Comparison of ENCODE assay signal across 8 mouse cellular contexts in the genomic region with DNA sequence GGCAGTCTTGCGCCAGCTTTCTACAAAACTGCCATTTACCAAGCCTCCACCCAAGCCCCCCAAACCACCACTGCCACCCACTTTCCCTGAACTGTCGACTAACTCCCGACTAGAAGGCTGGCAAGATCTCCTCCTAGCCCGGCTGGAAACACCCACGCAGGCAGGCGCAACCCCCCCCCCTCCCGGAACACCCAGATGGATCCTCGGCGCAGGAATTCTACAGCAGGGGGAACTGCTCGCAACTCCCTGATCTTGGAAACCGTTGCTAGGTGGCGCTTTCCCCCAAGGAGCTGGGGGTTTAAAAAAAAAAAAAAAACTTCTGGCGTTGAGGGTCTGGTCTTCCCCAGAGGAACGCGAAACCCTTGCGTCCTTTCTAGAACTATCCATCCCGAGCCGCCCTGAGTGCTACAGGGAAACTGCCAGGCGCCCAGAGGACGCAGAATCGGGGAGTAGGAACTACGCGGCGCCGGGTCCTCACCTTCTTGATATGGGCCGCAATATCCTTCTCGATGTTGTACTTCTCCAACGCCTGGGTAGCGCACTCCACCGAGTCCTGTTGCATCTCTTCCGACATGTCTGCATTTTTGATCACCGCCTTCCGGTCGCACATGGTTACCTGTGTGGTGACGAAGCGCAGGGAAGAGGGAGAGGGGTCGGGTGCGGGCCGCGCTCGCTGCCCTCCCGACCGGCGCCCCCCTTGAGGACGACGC. TPM values are rescaled to one million over a fixed set of nuclear protein-coding genes. Genes with fewer than 3 reads are reported as not detected.
DNase-seq lines count a peak whose midpoint lies in the region; ATAC-seq and TF ChIP-seq lines count a peak whose summit lies in the region.

No protein-coding gene starts in this region.

- peak; percentile 45 for DNase-seq in G1E (ENCODE audit: low spot score)
- DNase-seq in brain, embryonic 14.5 days (ENCODE audit: low read depth) = peak; percentile 95
- DNase-seq in liver, embryonic 13.5 days = no peak
- DNase-seq in urinary bladder, postnatal 36 days (ENCODE audit: low spot score in 2 of 2) = peak; percentile 36 to 48

- H3K4me1 ChIP-seq in G1E (ENCODE audit: insufficient read depth, low read depth, low read length) = peaks cover 58% of the 10 kb centered on the region
- H3K4me1 ChIP-seq in heart, embryonic 13.5 days = peaks cover 39% of the 10 kb centered on the region
- H3K4me1 ChIP-seq in kidney, embryonic 16.5 days (ENCODE audit: insufficient read depth, low read length) = peaks cover 24% of the 10 kb centered on the region
- H3K4me1 ChIP-seq in liver, embryonic 13.5 days (replicated peaks) = peaks cover 57% of the 10 kb centered on the region
- peaks cover 22% of the 10 kb centered on the region for H3K4me1 ChIP-seq in neural tube, embryonic 12.5 days

- no peaks in the 10 kb centered on the region for H3K9me3 ChIP-seq in G1E (replicated peaks)
- H3K9me3 ChIP-seq in heart, embryonic 13.5 days = no peaks in the 10 kb centered on the region
- H3K9me3 ChIP-seq in kidney, embryonic 16.5 days (ENCODE audit: low read length) = no peaks in the 10 kb centered on the region
- no peaks in the 10 kb centered on the region for H3K9me3 ChIP-seq in liver, embryonic 13.5 days (replicated peaks)
- no peaks in the 10 kb centered on the region for H3K9me3 ChIP-seq in neural tube, embryonic 12.5 days

- TF ChIP-seq POLR2A in brain, embryonic 14.5 days (IDR thresholded peaks at IDR 0.05; ENCODE audit: borderline replicate concordance, extremely low read depth, insufficient read depth, insufficient read length, poor library complexity, severe bottlenecking) = no peak

- H3K27ac ChIP-seq in heart, embryonic 13.5 days (replicated peaks) = peak overlapping the region; percentile 92
- peak overlapping the region; percentile 96 for H3K27ac ChIP-seq in kidney, embryonic 16.5 days (ENCODE audit: low read length)
- peak overlapping the region; percentile 96 for H3K27ac ChIP-seq in liver, embryonic 13.5 days
- peak overlapping the region; percentile 86 for H3K27ac ChIP-seq in neural tube, embryonic 12.5 days

- no peak for TF ChIP-seq CTCF in G1E (IDR thresholded peaks at IDR 0.05; ENCODE audit: low read depth, low read length)
- peak; percentile 33; the same call in 1 of the 2 replicates for TF ChIP-seq CTCF in brain, embryonic 14.5 days (IDR thresholded peaks at IDR 0.05; ENCODE audit: borderline replicate concordance, extremely low read depth, insufficient read depth, insufficient read length)

- H3K27me3 ChIP-seq in G1E (ENCODE audit: insufficient read depth, low read length) = no peaks in the 10 kb centered on the region
- H3K27me3 ChIP-seq in heart, embryonic 13.5 days (replicated peaks) = no peaks in the 10 kb centered on the region
- no peaks in the 10 kb centered on the region for H3K27me3 ChIP-seq in kidney, embryonic 16.5 days (ENCODE audit: insufficient read depth, low read length)
- no peaks in the 10 kb centered on the region for H3K27me3 ChIP-seq in liver, embryonic 13.5 days
- no peaks in the 10 kb centered on the region for H3K27me3 ChIP-seq in neural tube, embryonic 12.5 days (replicated peaks)

- peaks cover 51% of the 10 kb centered on the region for H3K36me3 ChIP-seq in G1E (replicated peaks)
- peaks cover 43% of the 10 kb centered on the region for H3K36me3 ChIP-seq in heart, embryonic 13.5 days
- H3K36me3 ChIP-seq in kidney, embryonic 16.5 days (ENCODE audit: insufficient read depth, low read length) = peaks cover 33% of the 10 kb centered on the region
- peaks cover 43% of the 10 kb centered on the region for H3K36me3 ChIP-seq in liver, embryonic 13.5 days
- H3K36me3 ChIP-seq in neural tube, embryonic 12.5 days = peaks cover 37% of the 10 kb centered on the region

- WGBS in heart, embryonic 13.5 days = under 1% methylated on average over 46 of the region's 46 CpGs
- under 1% methylated on average over 46 of the region's 46 CpGs for WGBS in kidney, embryonic 16.5 days
- under 1% methylated on average over 46 of the region's 46 CpGs for WGBS in liver, embryonic 13.5 days (ENCODE audit: insufficient replicate concordance)
- WGBS in neural tube, embryonic 12.5 days = under 1% methylated on average over 46 of the region's 46 CpGs

- H3K9ac ChIP-seq in heart, embryonic 13.5 days = peak overlapping the region; percentile 90
- peak overlapping the region; percentile 92 for H3K9ac ChIP-seq in kidney, embryonic 16.5 days (replicated peaks; ENCODE audit: low read length)
- H3K9ac ChIP-seq in liver, embryonic 13.5 days = peak overlapping the region; percentile 98
- peak overlapping the region; percentile 89 for H3K9ac ChIP-seq in neural tube, embryonic 12.5 days

- H3K4me2 ChIP-seq in heart, embryonic 13.5 days = peak overlapping the region; percentile 79
- H3K4me2 ChIP-seq in kidney, embryonic 16.5 days (replicated peaks; ENCODE audit: low read depth, low read length) = peak overlapping the region; percentile 63
- peak overlapping the region; percentile 91 for H3K4me2 ChIP-seq in liver, embryonic 13.5 days
- peak overlapping the region; percentile 63 for H3K4me2 ChIP-seq in neural tube, embryonic 12.5 days (replicated peaks)

- ATAC-seq in G1E (ENCODE audit: extremely low read depth, insufficient number of reproducible peaks, low FRiP score, poor library complexity, severe bottlenecking) = no peak
- ATAC-seq in erythroid progenitor cell, adult 5-6 weeks (replicated peaks; ENCODE audit: low FRiP score, poor library complexity, severe bottlenecking) = peak; percentile 26; the same call in 1 of the 2 replicates
- ATAC-seq in heart, embryonic 13.5 days (ENCODE audit: extremely low read depth, insufficient number of reproducible peaks, low FRiP score, low TSS enrichment) = no peak
- peak; percentile 7; the same call in 1 of the 2 replicates for ATAC-seq in kidney, embryonic 16.5 days (ENCODE audit: low FRiP score, low TSS enrichment)
- ATAC-seq in liver, embryonic 13.5 days (ENCODE audit: low read depth) = peak; percentile 6; the same call in 1 of the 2 replicates
- peak; percentile 18 for ATAC-seq in neural tube, embryonic 12.5 days (ENCODE audit: low FRiP score, low read depth)

- H3K4me3 ChIP-seq in G1E (ENCODE audit: low read depth, low read length) = peak overlapping the region; percentile 94
- H3K4me3 ChIP-seq in heart, embryonic 13.5 days = peak overlapping the region; percentile 73
- peak overlapping the region; percentile 94 for H3K4me3 ChIP-seq in kidney, embryonic 16.5 days (ENCODE audit: low read length)
- H3K4me3 ChIP-seq in liver, embryonic 13.5 days (replicated peaks) = peak overlapping the region; percentile 89
- H3K4me3 ChIP-seq in neural tube, embryonic 12.5 days = peak overlapping the region; percentile 94

RNA-seq across cellular contexts. Expression of gene Dynll1, which starts 0.6 kb away (rescaled TPM):
- total RNA-seq in G1E (2014; fragmentation: Nextera tagmentation) (1,458 and 1,815 TPM in 2 replicates), G1E (2017) (554 and 587 TPM in 2 replicates)
- 445 and 449 TPM in 2 replicates for polyA plus RNA-seq in G1E (2012)
- polyA plus RNA-seq in brain, embryonic 14.5 days (2012; rRNA removed) = 602 and 608 TPM in 2 replicates
- 310 and 338 TPM in 2 replicates for total RNA-seq in erythroid progenitor cell, adult 5-6 weeks (2015; ENCODE audit: low replicate concordance)
- total RNA-seq in erythroid progenitor cell, adult 5-6 weeks (2017; ENCODE audit: low replicate concordance) = 98.2 and 201 TPM in 2 replicates
- polyA plus RNA-seq in heart, embryonic 13.5 days (2015; fragmentation: Nextera tagmentation; extraction: Ambion mirVana) = 1,196 and 1,415 TPM in 2 replicates
- polyA plus RNA-seq in kidney, embryonic 16.5 days (2015; fragmentation: Nextera tagmentation; extraction: Ambion mirVana) = 1,559 and 1,634 TPM in 2 replicates
- polyA plus RNA-seq in liver, embryonic 13.5 days (2015; fragmentation: Nextera tagmentation; extraction: Ambion mirVana) = 744 and 768 TPM in 2 replicates
- polyA plus RNA-seq in neural tube, embryonic 12.5 days (2016; fragmentation: Nextera tagmentation; extraction: Ambion mirVana) = 1,356 and 1,433 TPM in 2 replicates

RNA-seq across cellular contexts. Expression of gene Coq5, which starts 20.7 kb away (rescaled TPM):
- 41.1 and 42.9 TPM in 2 replicates for total RNA-seq in G1E (2014; fragmentation: Nextera tagmentation)
- 51.6 and 56.9 TPM in 2 replicates for total RNA-seq in G1E (2017)
- 23.4 and 25.0 TPM in 2 replicates for polyA plus RNA-seq in G1E (2012)
- 15.7 and 20.5 TPM in 2 replicates for polyA plus RNA-seq in brain, embryonic 14.5 days (2012; rRNA removed)
- 7.2 and 8.4 TPM in 2 replicates for total RNA-seq in erythroid progenitor cell, adult 5-6 weeks (2015; ENCODE audit: low replicate concordance)
- 12.8 and 15.9 TPM in 2 replicates for total RNA-seq in erythroid progenitor cell, adult 5-6 weeks (2017; ENCODE audit: low replicate concordance)
- 67.1 and 70.2 TPM in 2 replicates for polyA plus RNA-seq in heart, embryonic 13.5 days (2015; fragmentation: Nextera tagmentation; extraction: Ambion mirVana)
- 54.3 and 55.8 TPM in 2 replicates for polyA plus RNA-seq in kidney, embryonic 16.5 days (2015; fragmentation: Nextera tagmentation; extraction: Ambion mirVana)
- 38.1 and 42.0 TPM in 2 replicates for polyA plus RNA-seq in liver, embryonic 13.5 days (2015; fragmentation: Nextera tagmentation; extraction: Ambion mirVana)
- 54.1 and 55.6 TPM in 2 replicates for polyA plus RNA-seq in neural tube, embryonic 12.5 days (2016; fragmentation: Nextera tagmentation; extraction: Ambion mirVana)

RNA-seq across cellular contexts. Expression of gene Srsf9, which starts 26.8 kb away (rescaled TPM):
- 38.1 and 47.6 TPM in 2 replicates for total RNA-seq in G1E (2014; fragmentation: Nextera tagmentation)
- 88.0 and 111 TPM in 2 replicates for total RNA-seq in G1E (2017)
- 114 and 127 TPM in 2 replicates for polyA plus RNA-seq in G1E (2012)
- polyA plus RNA-seq in brain, embryonic 14.5 days (2012; rRNA removed) = 91.9 and 105 TPM in 2 replicates
- total RNA-seq in erythroid progenitor cell, adult 5-6 weeks (2015; ENCODE audit: low replicate concordance) = 26.8 and 36.4 TPM in 2 replicates
- 45.7 and 86.4 TPM in 2 replicates for total RNA-seq in erythroid progenitor cell, adult 5-6 weeks (2017; ENCODE audit: low replicate concordance)
- 112 and 115 TPM in 2 replicates for polyA plus RNA-seq in heart, embryonic 13.5 days (2015; fragmentation: Nextera tagmentation; extraction: Ambion mirVana)
- 208 and 258 TPM in 2 replicates for polyA plus RNA-seq in kidney, embryonic 16.5 days (2015; fragmentation: Nextera tagmentation; extraction: Ambion mirVana)
- 130 and 143 TPM in 2 replicates for polyA plus RNA-seq in liver, embryonic 13.5 days (2015; fragmentation: Nextera tagmentation; extraction: Ambion mirVana)
- polyA plus RNA-seq in neural tube, embryonic 12.5 days (2016; fragmentation: Nextera tagmentation; extraction: Ambion mirVana) = 314 and 343 TPM in 2 replicates

RNA-seq across cellular contexts. Expression of gene Rnf10, which starts 27.5 kb away (rescaled TPM):
- total RNA-seq in G1E (2014; fragmentation: Nextera tagmentation) (59.7 and 87.3 TPM in 2 replicates), G1E (2017) (56.9 and 57.3 TPM in 2 replicates)
- 201 and 202 TPM in 2 replicates for polyA plus RNA-seq in G1E (2012)
- 200 and 220 TPM in 2 replicates for polyA plus RNA-seq in brain, embryonic 14.5 days (2012; rRNA removed)
- total RNA-seq in erythroid progenitor cell, adult 5-6 weeks (2015; ENCODE audit: low replicate concordance) = 170 and 198 TPM in 2 replicates
- total RNA-seq in erythroid progenitor cell, adult 5-6 weeks (2017; ENCODE audit: low replicate concordance) = 378 and 474 TPM in 2 replicates
- 111 and 121 TPM in 2 replicates for polyA plus RNA-seq in heart, embryonic 13.5 days (2015; fragmentation: Nextera tagmentation; extraction: Ambion mirVana)
- polyA plus RNA-seq in kidney, embryonic 16.5 days (2015; fragmentation: Nextera tagmentation; extraction: Ambion mirVana) = 122 and 134 TPM in 2 replicates
- 122 and 126 TPM in 2 replicates for polyA plus RNA-seq in liver, embryonic 13.5 days (2015; fragmentation: Nextera tagmentation; extraction: Ambion mirVana)
- 230 TPM in 2 replicates for polyA plus RNA-seq in neural tube, embryonic 12.5 days (2016; fragmentation: Nextera tagmentation; extraction: Ambion mirVana)

RNA-seq across cellular contexts. Expression of gene Gatc, which starts 40.8 kb away (rescaled TPM):
- 90.0 and 96.0 TPM in 2 replicates for total RNA-seq in G1E (2014; fragmentation: Nextera tagmentation)
- 5.6 and 8.6 TPM in 2 replicates for total RNA-seq in G1E (2017)
- 11.7 and 13.9 TPM in 2 replicates for polyA plus RNA-seq in G1E (2012)
- polyA plus RNA-seq in brain, embryonic 14.5 days (2012; rRNA removed) = 26.7 and 36.9 TPM in 2 replicates
- total RNA-seq in erythroid progenitor cell, adult 5-6 weeks (2015; ENCODE audit: low replicate concordance) = 25.6 and 32.3 TPM in 2 replicates
- 6.4 and 10.9 TPM in 2 replicates for total RNA-seq in erythroid progenitor cell, adult 5-6 weeks (2017; ENCODE audit: low replicate concordance)
- 22.0 and 22.8 TPM in 2 replicates for polyA plus RNA-seq in heart, embryonic 13.5 days (2015; fragmentation: Nextera tagmentation; extraction: Ambion mirVana)
- polyA plus RNA-seq in kidney, embryonic 16.5 days (2015; fragmentation: Nextera tagmentation; extraction: Ambion mirVana) = 25.2 and 32.0 TPM in 2 replicates
- polyA plus RNA-seq in liver, embryonic 13.5 days (2015; fragmentation: Nextera tagmentation; extraction: Ambion mirVana) = 13.0 and 19.0 TPM in 2 replicates
- polyA plus RNA-seq in neural tube, embryonic 12.5 days (2016; fragmentation: Nextera tagmentation; extraction: Ambion mirVana) = 31.2 and 35.3 TPM in 2 replicates

Comparison
In these comparisons a context has a peak if more than half of its experiments do, and no peak if none do; other contexts are left out.
1. ATAC-seq: peak in erythroid progenitor cell, adult 5-6 weeks (single experiment), kidney, embryonic 16.5 days (single experiment), liver, embryonic 13.5 days (single experiment) and neural tube, embryonic 12.5 days (single experiment); none in G1E (single experiment) and heart, embryonic 13.5 days (single experiment).
2. Peak in every context shown above with its lines, with median percentiles within 50 percentile points of each other: H3K4me3 ChIP-seq, H3K27ac ChIP-seq, H3K4me2 ChIP-seq and H3K9ac ChIP-seq.